Mouse (Mus musculus): ENCODE results near the gene Abca1. TPM values are rescaled to one million over a fixed set of nuclear protein-coding genes. Genes with fewer than 3 reads are reported as not detected.
A peak's percentile ranks its signal among the peaks of the same experiment; 100 is the strongest.

The Abca1 gene
- 21.5 to 30.2 TPM (median 25.1 TPM) in 3 replicates for total RNA-seq (2017)

- ATAC-seq (replicated peaks; ENCODE audit: insufficient number of reproducible peaks, low FRiP score, low TSS enrichment, poor library complexity, severe bottlenecking), result peak; percentile 87
These were observed at the start of gene Abca1 for GRCm38 (mm10) chr4:53159767-53160166. Gene Abca1, minus strand, starts transcription at chr4:53159895.

- ATAC-seq (replicated peaks; ENCODE audit: insufficient number of reproducible peaks, low FRiP score, low TSS enrichment, poor library complexity, severe bottlenecking), result no peak
These were observed 44.8 kb upstream of the Abca1 start for GRCm38 (mm10) chr4:53204482-53204881.

DNA sequence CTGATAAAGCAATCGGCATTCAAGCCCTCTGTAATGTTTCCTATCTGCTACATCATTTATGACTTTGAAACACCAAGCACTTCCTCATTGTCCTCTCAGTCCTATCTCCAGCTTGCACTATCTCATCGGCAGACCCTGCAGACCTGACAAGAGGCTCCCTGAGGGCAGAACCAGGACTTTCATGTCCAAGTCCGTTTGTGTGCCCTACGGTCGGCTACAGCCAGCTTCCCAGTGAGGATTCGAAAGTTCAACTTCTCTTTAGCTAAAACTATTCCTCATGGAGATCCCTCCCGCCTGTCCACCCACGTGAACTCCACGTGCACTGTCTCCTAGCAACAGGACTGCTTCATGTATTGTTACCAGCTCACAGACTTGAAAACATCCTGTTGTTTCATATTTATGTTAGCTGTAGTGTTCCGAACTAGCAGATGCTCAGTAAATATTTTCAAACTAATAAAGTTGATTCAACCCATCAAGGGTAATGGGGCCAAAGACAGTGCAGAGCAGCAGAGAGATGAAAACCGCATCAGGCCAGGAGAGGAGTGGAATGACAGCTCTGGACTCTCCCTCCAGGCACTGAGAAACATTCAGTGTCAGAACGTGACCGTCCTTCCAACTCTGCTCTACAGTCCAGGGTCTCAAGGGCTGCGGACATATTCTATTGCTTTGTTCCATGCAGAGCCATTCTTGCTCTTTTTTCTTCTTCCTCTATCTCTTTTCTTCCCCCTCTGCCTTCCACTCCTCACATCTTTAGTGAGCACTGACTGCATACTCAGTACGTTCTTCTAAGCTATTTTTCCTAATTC, 44.1 kb upstream of the Abca1 start:
- ATAC-seq (replicated peaks; ENCODE audit: insufficient number of reproducible peaks, low FRiP score, low TSS enrichment, poor library complexity, severe bottlenecking), result no peak

GRCm38 (mm10) chr4:53200276-53200675, 40.6 kb upstream of the Abca1 start:
- ATAC-seq (replicated peaks; ENCODE audit: insufficient number of reproducible peaks, low FRiP score, low TSS enrichment, poor library complexity, severe bottlenecking), result no peak

DNA sequence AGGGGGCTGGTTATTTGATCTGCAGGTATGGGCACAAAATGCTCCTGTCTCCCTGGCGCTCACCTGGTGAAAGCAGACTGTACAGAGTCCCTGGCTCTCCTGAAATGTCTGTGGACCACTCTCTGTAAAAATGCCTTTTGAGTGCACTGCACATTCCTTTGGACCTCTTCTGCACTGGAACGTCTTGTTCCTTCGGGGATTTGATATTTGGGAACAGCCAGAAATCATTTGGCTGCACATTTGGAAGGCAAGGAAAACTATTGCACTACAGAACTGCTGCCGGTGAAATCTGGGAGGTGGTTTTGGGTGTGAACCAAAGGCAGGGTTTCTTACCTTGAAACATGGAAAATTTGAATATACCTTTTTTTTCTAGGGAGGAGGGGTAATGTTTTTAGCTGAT, 38.1 kb upstream of the Abca1 start:
- no peak for ATAC-seq (replicated peaks; ENCODE audit: insufficient number of reproducible peaks, low FRiP score, low TSS enrichment, poor library complexity, severe bottlenecking)

DNA sequence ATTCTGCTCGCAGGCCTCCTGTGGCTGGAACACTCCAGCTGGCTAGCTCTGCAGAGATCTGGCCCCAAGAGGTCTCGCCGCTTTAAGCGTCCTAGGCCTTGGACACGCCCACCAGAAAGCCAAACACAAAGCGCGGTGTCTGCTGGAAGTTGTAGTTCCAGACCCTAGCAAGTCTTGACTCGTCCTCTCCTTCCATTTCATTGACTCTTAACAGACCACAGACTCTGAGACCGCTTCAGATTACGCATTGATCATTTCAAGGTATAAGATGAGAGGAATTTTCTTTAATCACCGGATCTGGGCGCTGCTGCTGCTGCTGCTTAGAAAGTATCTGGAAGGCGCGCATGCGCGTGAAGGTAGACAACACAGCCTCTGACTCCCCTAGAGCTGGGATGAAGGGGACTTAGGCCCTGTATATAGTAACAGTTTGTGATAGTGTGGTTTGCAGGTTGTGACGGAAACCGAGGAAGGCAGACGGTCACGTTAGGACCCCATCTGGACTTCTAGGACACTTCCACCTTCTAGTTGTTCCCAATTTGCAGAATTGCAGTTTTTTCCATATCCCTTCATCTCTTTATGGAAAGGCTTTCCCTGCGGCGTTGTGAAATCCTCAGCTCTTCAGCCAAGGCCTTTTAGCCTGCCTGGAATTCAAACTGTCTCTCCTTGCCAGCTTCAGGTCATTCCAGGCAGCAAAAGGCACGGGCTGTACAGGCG, 36.5 kb upstream of the Abca1 start:
- ATAC-seq (replicated peaks; ENCODE audit: insufficient number of reproducible peaks, low FRiP score, low TSS enrichment, poor library complexity, severe bottlenecking), result peak; percentile 98

- ATAC-seq (replicated peaks; ENCODE audit: insufficient number of reproducible peaks, low FRiP score, low TSS enrichment, poor library complexity, severe bottlenecking), result no peak; the same call in 1 of the 2 replicates
These were observed 27.4 kb upstream of the Abca1 start for GRCm38 (mm10) chr4:53187071-53187470.

DNA sequence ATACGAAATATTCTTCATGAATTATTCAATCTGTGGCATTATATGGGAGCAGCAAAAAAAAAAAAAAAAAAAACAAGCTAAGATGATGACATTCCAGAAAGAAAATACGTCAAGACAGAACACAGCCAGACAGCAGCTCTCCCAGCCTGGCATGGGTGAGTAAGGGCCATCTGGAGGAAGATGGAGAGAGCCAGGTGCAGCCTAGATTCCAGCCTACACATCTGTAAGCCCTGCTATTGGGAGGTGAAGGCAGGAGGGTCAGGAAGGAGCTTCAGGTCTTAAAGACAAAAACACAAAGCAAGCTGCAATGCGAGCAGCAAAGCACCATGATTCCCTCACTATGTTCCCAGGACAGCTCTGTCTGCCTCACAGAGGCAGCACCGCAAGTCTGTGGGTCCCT, 26.9 kb upstream of the Abca1 start:
- no peak for ATAC-seq (replicated peaks; ENCODE audit: insufficient number of reproducible peaks, low FRiP score, low TSS enrichment, poor library complexity, severe bottlenecking)

- 0 out of 2 replicates have a peak, but pooled peaks have one; percentile 48 for ATAC-seq (replicated peaks; ENCODE audit: insufficient number of reproducible peaks, low FRiP score, low TSS enrichment, poor library complexity, severe bottlenecking)
These were observed 26.4 kb upstream of the Abca1 start for GRCm38 (mm10) chr4:53186141-53186540.

- no peak for ATAC-seq (replicated peaks; ENCODE audit: insufficient number of reproducible peaks, low FRiP score, low TSS enrichment, poor library complexity, severe bottlenecking)
These were observed 21.8 kb upstream of the Abca1 start for GRCm38 (mm10) chr4:53181479-53181878.

DNA sequence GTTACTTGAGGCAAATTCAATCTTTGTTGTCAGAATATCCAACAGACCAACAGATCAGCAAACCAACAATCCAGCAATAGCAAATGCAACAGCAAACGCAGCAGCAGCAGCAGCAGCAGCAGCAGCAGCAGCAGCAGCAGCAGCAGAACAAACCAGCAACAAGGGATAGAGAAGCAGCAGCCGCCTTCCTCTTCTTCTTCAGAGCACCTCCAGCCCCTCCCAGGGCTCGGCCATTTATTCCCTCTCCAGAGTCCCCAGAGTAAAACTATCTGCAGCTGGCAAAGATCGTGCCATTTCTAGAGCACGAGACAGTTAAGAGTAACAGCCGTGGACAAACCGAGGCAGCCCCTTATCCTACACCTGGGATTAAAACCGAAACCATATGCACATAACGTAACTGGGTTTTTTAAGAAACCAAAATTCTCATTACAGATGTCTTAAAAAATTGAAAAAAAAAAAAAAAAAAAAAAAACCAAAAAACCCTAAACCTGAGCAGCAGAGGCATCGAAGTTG, 19.7 kb upstream of the Abca1 start:
- ATAC-seq (replicated peaks; ENCODE audit: insufficient number of reproducible peaks, low FRiP score, low TSS enrichment, poor library complexity, severe bottlenecking), result no peak

- no peak for ATAC-seq (replicated peaks; ENCODE audit: insufficient number of reproducible peaks, low FRiP score, low TSS enrichment, poor library complexity, severe bottlenecking)
These were observed 18.8 kb upstream of the Abca1 start for GRCm38 (mm10) chr4:53178489-53178888.

GRCm38 (mm10) chr4:53177696-53178095, 18.0 kb upstream of the Abca1 start:
- ATAC-seq (replicated peaks; ENCODE audit: insufficient number of reproducible peaks, low FRiP score, low TSS enrichment, poor library complexity, severe bottlenecking), result no peak

- no peak for ATAC-seq (replicated peaks; ENCODE audit: insufficient number of reproducible peaks, low FRiP score, low TSS enrichment, poor library complexity, severe bottlenecking)
These were observed 15.2 kb upstream of the Abca1 start for GRCm38 (mm10) chr4:53174906-53175305.

DNA sequence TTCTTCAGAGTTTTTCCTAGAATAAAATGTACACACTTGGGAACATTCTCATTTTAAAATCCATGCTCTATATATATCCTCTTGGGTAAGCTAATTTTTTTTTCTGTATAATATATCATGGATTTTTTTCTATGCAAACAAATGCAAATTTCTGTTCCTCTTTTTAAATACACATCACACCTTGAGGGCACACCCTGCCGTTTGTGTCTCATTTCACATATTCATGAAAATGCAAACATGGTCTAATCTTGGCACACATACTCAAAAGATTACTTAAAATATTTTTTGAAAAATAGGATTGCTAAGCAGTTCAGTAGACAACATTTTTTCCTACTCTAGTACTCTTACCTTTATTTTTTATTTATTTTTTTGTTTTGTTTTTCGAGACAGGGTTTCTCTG, 10.7 kb upstream of the Abca1 start:
- ATAC-seq (replicated peaks; ENCODE audit: insufficient number of reproducible peaks, low FRiP score, low TSS enrichment, poor library complexity, severe bottlenecking), result no peak

DNA sequence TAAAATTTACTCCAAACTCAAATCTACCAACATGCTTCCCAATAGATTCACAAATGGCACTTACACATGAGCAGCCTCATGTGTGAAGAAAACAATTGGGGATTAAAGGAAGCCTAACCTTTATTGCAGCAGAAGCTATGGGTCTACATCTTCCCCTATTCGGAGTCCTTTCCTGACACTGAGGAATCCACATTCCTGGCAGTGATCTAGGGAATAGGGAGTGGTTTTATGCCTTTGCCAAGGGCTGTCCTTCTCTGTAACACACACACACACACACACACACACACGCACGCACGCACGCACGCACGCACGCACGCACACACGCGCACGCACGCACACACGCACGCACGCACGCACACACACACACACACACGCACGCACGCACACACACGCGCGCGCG, 5.5 kb upstream of the Abca1 start:
- no peak for ATAC-seq (replicated peaks; ENCODE audit: insufficient number of reproducible peaks, low FRiP score, low TSS enrichment, poor library complexity, severe bottlenecking)

DNA sequence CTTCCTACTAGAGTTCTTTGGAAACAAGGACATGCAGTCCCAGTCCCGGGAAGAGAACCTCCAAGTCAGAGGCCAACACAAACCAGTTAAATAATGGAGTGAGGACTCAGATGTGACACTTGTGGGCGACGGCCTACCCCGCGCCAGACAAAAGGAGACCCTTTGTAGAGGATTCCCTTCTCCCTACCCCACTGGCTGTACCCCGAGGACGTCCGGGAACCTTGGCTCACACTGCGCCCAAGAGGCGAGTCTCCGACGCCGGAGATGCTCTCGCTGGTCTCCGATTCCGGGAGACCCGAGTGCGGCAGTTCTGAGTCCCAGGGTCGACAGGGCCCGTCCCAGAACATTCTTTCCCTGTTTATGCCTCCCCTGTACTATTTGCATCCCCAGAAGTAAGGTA, 519 bp downstream of the Abca1 start:
- 0 out of 2 replicates have a peak, but pooled peaks have one; percentile 5 for ATAC-seq (replicated peaks; ENCODE audit: insufficient number of reproducible peaks, low FRiP score, low TSS enrichment, poor library complexity, severe bottlenecking)

- ATAC-seq (replicated peaks; ENCODE audit: insufficient number of reproducible peaks, low FRiP score, low TSS enrichment, poor library complexity, severe bottlenecking), result peak; percentile 76
These were observed 1.1 kb downstream of the Abca1 start for GRCm38 (mm10) chr4:53158634-53159033.

GRCm38 (mm10) chr4:53155471-53155870, 4.2 kb downstream of the Abca1 start:
- ATAC-seq (replicated peaks; ENCODE audit: insufficient number of reproducible peaks, low FRiP score, low TSS enrichment, poor library complexity, severe bottlenecking), result no peak

GRCm38 (mm10) chr4:53153711-53154110, 6.0 kb downstream of the Abca1 start:
- ATAC-seq (replicated peaks; ENCODE audit: insufficient number of reproducible peaks, low FRiP score, low TSS enrichment, poor library complexity, severe bottlenecking), result no peak

Data from monocyte, adult 5-6 weeks (primary cell).